Mouse (Mus musculus): ENCODE measurements around the gene Ankrd17. TPM values are rescaled to one million over a fixed set of nuclear protein-coding genes. Genes with fewer than 3 reads are reported as not detected.
A peak's percentile ranks its signal among the peaks of the same experiment; 100 is the strongest.

The Ankrd17 gene
- total and polyA plus RNA-seq, 3 experiments = 34.6 to 67.3 (median 35.0) TPM

DNA sequence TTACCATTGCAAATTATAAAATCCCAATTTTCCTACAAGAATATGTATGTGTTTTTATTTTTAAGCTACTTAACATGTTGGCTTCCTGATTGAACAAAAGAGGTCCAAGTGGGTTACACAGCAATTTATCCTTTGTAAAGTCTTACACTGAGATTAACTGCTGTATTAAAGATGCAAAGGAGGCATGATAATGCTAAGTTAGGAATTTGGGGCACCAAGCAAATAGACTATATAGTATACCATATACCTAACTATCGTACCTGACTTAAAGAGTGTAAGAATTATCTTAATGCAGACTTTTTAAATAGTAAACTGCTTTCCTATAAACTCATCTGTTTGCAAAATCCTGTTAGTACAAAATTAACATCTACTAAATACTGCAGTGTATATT, 26.4 kb downstream of the Ankrd17 start:
- no peak for DNase-seq (ENCODE audit: low read depth, low spot score)
- no peak overlapping the region for H3K4me3 ChIP-seq (ENCODE audit: control insufficient read depth in 1 of 2, insufficient read depth in 1 of 2, low read depth in 2 of 2, low read length in 2 of 2)
- H3K27me3 ChIP-seq (ENCODE audit: control insufficient read depth in 1 of 2, insufficient read depth in 2 of 2, low read length in 2 of 2) = no peaks in the 10 kb centered on the region
- no peak overlapping the region for H3K9ac ChIP-seq (ENCODE audit: control insufficient read depth, low read depth, low read length, poor library complexity, severe bottlenecking)
- H3K9me3 ChIP-seq (replicated peaks; ENCODE audit: insufficient read depth, low read length) = no peaks in the 10 kb centered on the region
- peaks cover 5 to 13% of the 10 kb centered on the region in 2 experiments; a peak in 3 of 4 replicates for H3K4me1 ChIP-seq (ENCODE audit: control insufficient read depth in 1 of 2, insufficient read depth in 2 of 2, low read length in 2 of 2)
- H3K79me2 ChIP-seq (ENCODE audit: control insufficient read depth, insufficient read depth, low read length, poor library complexity) = peaks cover 22% of the 10 kb centered on the region
- H3K27ac ChIP-seq (ENCODE audit: control insufficient read depth, low read depth, low read length) = no peak overlapping the region
- TF ChIP-seq GABPA (IDR thresholded peaks at IDR 0.05; ENCODE audit: low read depth, low read length) = no peak
- no peak for TF ChIP-seq SIN3A (IDR thresholded peaks at IDR 0.05; ENCODE audit: low read length)
- no peak for TF ChIP-seq ELF1 (IDR thresholded peaks at IDR 0.05; ENCODE audit: low read depth, low read length)
- peak; percentile 19; the same call in 1 of the 2 replicates for TF ChIP-seq MXI1 (IDR thresholded peaks at IDR 0.05; ENCODE audit: low read depth, low read length)
- H3K36me3 ChIP-seq (ENCODE audit: control insufficient read depth in 1 of 2, insufficient read depth in 2 of 2, low read length in 2 of 2) = peaks cover 9 to 27% of the 10 kb centered on the region in 2 experiments

DNA sequence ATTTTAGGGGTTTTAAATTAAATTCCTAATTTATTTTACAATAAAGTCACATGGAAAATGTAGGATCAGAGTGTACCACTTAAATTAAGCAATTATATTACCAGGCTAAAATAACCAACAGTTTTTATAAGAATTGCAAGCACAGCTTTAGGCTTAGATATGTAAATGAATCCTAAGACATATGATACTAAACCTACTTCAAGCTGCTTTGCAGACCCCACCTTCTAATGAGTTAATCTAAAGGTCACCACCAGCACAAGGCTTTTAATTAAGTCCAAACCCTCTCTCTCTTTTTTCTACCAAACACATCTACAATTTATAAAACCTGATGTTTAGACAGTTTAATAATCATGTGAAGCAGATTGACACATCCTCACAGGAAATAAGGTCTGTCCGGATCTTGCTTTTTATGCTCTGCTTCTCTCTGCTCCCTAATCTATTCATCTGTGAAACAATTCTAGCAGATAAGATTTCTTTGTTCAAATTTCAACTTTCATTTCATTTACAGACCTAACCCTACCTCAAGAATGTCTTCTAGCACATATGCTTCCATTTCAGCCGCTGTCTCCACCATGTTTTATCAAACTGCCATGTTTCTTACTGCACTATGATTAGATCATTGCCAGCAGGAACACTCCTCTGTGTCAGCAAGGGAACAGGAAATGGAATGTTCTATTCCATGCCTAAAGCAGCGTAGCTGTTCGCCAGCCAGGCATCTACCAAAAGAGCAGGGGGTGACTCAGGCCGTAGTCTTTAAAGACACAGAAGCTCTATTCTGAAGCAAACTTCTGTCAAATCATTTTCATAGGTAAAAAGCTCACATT, 27.0 kb downstream of the Ankrd17 start:
- H3K27ac ChIP-seq (ENCODE audit: control insufficient read depth, low read depth, low read length) = peak overlapping the region; percentile 49
- H3K27me3 ChIP-seq (ENCODE audit: control insufficient read depth in 1 of 2, insufficient read depth in 2 of 2, low read length in 2 of 2) = no peaks in the 10 kb centered on the region
- peak overlapping the region; percentile 32 for H3K9ac ChIP-seq (ENCODE audit: control insufficient read depth, low read depth, low read length, poor library complexity, severe bottlenecking)
- peaks cover 23% of the 10 kb centered on the region for H3K79me2 ChIP-seq (ENCODE audit: control insufficient read depth, insufficient read depth, low read length, poor library complexity)
- no peaks in the 10 kb centered on the region for H3K9me3 ChIP-seq (replicated peaks; ENCODE audit: insufficient read depth, low read length)
- H3K36me3 ChIP-seq (ENCODE audit: control insufficient read depth in 1 of 2, insufficient read depth in 2 of 2, low read length in 2 of 2) = peaks cover 6 to 27% of the 10 kb centered on the region in 2 experiments
- H3K4me3 ChIP-seq (ENCODE audit: control insufficient read depth in 1 of 2, insufficient read depth in 1 of 2, low read depth in 2 of 2, low read length in 2 of 2) = peak overlapping the region; percentile 1 to 62; a peak in 2 of 4 replicates
- peaks cover 5 to 13% of the 10 kb centered on the region in 2 experiments; a peak in 3 of 4 replicates for H3K4me1 ChIP-seq (ENCODE audit: control insufficient read depth in 1 of 2, insufficient read depth in 2 of 2, low read length in 2 of 2)
- peak; percentile 77 for DNase-seq (ENCODE audit: low read depth, low spot score)
- TF ChIP-seq GATA1 (IDR thresholded peaks at IDR 0.05; ENCODE audit: low read depth, low read length) (peak; percentile 26; the same call in 1 of the 2 replicates), CHD1 (IDR thresholded peaks at IDR 0.05; ENCODE audit: low read depth, low read length) (peak; percentile 98), USF2 (IDR thresholded peaks at IDR 0.05; ENCODE audit: borderline replicate concordance in 1 of 2, insufficient read depth in 1 of 2, low read depth in 1 of 2, low read length in 2 of 2) (no peak), ZNF384 (IDR thresholded peaks at IDR 0.05; ENCODE audit: low read depth, low read length) (no peak), ETS1 (IDR thresholded peaks at IDR 0.05; ENCODE audit: low read depth, low read length) (peak; percentile 60), HCFC1 (IDR thresholded peaks at IDR 0.05; ENCODE audit: low read depth, low read length) (peak; percentile 66), SIN3A (IDR thresholded peaks at IDR 0.05; ENCODE audit: low read length) (peak; percentile 78), EP300 (IDR thresholded peaks at IDR 0.05; ENCODE audit: low read depth in 1 of 2, low read length in 2 of 2) (peak in 1 of 2 experiments; percentile 4; a peak in 1 of 4 replicates), POLR2AphosphoS2 (IDR thresholded peaks at IDR 0.05; ENCODE audit: low read length) (no peak)

Data from MEL (cell line).